Mouse (Mus musculus): ENCODE measurements around the gene Il12rb2.

DNA sequence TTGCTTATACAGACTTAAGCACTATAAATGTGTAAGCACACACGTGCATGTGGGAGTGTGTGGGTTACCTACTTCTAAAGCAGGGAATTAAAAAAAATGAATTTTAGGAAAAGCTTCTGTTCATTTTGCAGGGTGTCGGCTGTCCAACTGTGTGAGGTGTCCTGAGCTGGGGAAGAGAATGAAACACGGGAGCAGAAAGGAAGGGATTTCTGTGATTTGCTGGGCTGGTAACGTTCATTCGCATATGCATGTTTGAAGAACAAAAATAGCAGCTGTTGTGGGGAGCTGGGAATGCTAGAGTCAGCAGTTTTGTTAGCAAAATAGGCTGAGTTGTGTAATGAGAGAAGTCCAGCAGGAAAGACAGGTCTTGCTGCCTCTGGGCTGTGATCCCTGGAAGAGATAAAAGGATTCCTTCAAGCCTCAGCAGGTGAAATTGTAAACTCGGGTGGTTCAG lies 75.3 kb downstream of the Il12rb2 start:
- TF ChIP-seq E2F4 (IDR thresholded peaks at IDR 0.05; ENCODE audit: borderline replicate concordance, low read depth, low read length), result no peak
- TF ChIP-seq EP300 (IDR thresholded peaks at IDR 0.05; ENCODE audit: low read depth in 1 of 2, low read length in 2 of 2), result no peak
- TF ChIP-seq ZNF384 (IDR thresholded peaks at IDR 0.05; ENCODE audit: low read depth, low read length), result no peak
- TF ChIP-seq CTCF (IDR thresholded peaks at IDR 0.05 in 2 of 3, conservative IDR thresholded peaks at IDR 0.05 in 1 of 3; ENCODE audit: control insufficient read depth in 1 of 3, insufficient read depth in 1 of 3, low read depth in 2 of 3, low read length in 3 of 3, poor library complexity in 1 of 3, severe bottlenecking in 1 of 3), result no peak
- TF ChIP-seq SMC3 (IDR thresholded peaks at IDR 0.05; ENCODE audit: low read depth, low read length), result no peak

Data from MEL (cell line).